Mouse (Mus musculus) c-Kit-positive CD71-negative TER-119-negative erythroid progenitor cells, embryonic 14.5 days (primary cell): ENCODE measurements at regions not wholly inside any gene's neighbourhood (a gene's known extent, or its start where the extent isn't known, plus 50 kb on each side); places are given as distances from the start of the nearest gene placed in this dataset.

Experiments
- DNase-seq: peaks from one replicate; pipeline ENCODE4 v3.0.0-alpha.2; 2013; ENCODE audit warnings: low read depth

DNA sequence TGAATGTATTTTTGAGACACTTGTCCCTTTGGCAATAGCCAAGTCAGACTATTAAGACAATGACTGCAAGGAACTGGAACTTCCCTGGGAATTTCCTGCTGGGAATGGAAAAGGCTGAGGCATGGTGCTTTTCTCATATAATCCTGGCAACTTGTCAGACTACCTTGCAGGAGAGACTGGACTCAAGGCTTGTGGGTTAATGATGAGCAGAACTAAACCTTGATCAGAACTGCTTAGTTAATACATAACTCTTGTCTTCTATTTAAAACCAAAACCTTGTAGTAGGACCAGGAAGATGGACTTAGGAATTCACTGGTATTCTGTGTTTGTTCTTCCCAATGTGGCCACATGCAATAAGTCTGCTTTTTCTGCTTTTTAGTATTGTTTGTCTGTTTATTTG lies 579.3 kb upstream of the Plxna2 start:
- DNase-seq: no peak

DNA sequence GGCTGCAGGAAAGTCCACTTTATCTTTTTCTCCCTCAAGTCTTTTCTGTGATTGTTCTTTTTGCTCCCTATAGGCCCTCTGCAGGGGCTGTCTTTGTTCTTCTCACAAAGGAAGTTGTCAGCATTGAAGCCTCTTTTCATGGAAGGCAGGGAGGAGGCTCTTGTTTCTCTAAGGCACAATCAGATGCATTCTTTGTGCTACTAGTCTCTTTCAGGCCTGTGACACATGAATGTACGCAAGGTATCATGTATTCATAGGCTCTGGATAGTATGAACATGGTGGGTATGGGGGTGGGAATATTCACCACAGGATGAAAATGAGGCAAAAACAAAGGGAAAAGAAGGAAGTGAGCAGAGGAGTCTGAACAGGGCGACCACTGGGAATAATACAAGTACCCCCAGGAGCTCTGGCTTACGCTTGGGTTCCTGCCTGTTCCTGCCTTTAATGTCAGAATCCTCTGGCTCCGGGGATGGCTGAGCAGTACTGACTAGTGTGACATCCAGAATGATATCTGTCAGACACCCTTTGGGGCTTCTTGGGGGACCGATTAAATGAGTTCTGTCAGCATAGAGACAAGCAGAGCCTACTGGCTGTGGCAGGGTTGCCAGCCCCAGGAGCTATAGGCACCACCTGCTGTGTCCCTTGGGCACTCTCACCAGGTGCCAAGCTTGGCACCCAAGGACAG lies 583.7 kb upstream of the Plxna2 start:
- DNase-seq: no peak

DNA sequence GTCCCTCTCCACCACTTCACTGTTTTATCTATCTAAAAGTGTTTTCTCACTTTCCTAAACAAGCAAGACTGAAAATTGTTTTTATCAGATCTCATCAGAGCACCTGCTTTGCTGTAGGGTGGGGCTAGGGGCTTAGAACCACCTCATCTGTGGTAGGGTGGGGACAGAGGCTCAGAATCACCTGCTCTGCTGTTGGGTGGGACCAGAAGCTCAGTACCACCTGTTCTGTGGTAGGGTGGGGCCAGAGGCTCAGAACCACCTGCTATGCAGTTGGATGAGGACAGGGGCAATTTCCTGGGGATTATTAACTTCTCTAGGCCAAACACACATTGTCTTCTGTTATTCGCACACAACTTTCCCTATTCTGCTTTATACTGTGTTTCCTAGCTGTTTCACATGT lies 585.4 kb upstream of the Plxna2 start:
- no peak for DNase-seq

DNA sequence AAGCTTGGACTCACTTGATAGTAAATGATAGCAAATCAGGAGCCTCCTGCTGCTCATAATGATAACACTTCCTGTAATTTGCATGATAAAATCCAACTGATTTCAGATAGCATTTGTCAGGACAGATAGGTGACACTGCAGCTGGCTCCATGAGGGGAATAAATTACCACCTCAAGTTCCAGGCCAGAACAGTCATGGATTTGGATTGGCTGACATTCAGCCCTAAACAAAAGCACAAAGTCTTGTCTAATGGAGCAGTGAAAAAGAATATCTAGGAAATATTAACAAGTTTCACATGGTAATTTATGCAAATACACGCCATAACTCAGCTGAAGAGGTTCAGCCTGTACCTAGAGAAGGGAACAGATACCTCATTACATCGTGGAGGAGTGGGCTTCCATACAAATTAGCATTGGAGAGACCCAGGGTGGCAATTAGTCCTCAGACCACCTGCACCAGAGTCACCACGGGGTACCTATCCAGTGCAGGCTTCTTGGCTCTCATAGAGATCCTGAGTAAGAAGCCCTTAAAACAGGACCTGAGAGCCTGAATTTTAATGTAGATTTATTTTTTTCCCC lies 587.3 kb upstream of the Plxna2 start:
- no peak for DNase-seq

DNA sequence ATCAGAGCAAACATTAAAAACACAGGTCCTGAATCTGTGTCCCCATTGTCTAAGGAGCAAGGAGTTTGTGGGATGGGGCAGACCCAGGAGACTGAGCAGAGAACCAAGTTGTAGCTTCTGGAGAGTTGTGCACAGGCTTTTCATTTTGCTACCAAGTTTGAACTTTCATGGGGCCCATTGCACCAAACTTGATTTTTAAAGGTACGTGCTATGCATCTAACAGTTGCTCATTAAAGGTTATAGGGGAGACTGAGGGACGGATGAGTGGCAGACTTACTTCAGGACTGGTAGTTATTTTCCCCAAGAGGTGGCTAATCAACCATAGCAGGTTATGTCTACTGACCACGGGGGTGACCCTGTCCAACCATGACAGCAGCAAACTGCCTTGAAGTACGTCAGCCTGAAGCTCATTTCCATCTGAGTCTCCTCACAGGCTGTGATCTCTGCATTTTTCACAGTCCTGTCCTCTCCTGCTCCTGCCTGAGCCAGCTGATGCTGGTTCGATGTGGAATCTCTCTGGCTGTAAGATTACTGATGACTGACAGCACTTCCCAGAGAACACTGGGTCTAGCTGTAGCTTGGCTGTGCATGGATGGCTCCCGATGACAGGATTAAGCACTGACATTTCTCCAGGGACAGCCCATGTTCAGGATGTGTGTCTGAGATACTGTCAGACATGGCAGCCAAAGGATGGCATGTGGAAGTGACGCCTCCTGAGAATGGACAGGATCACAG lies 590.9 kb upstream of the Plxna2 start:
- DNase-seq: no peak

DNA sequence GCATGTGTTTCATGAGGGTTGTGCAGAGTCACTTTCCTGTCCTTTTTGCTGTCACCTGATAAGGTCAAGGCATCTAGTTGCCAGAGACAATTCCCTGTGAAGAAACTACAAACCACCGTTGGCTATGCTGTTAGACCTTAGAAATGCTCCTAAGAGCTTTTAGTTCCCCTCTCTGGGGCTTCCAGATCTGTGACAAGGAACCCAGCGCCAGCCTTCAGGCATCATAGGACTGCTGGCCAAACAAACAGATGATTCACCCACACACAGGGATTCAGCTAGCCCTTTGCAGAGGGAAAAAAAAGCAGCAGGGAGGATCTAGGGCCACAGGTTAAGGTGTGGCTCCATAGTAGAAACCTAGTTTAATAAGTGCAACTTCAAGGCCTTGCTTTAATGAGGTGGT lies 591.8 kb upstream of the Plxna2 start:
- DNase-seq: no peak

DNA sequence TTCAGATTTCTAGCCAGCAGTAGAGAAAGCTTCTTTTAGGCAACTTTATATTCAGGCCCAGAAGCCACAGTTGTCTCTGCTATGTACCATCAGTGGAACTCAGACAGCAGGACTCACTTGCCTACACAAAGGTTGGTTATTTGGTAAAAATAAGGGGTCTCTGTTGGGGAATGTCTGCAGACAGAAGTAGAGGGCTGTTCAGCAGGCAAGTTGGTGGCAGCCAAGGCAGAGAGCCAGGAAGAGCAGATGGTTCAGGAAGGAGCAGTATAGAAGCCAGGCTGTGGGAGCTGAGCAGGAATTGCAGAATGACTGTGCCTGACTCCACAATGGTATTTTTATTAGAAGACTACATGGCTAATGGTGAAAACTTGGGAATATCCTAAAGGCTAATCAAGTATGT lies 598.7 kb upstream of the Plxna2 start:
- DNase-seq: no peak

DNA sequence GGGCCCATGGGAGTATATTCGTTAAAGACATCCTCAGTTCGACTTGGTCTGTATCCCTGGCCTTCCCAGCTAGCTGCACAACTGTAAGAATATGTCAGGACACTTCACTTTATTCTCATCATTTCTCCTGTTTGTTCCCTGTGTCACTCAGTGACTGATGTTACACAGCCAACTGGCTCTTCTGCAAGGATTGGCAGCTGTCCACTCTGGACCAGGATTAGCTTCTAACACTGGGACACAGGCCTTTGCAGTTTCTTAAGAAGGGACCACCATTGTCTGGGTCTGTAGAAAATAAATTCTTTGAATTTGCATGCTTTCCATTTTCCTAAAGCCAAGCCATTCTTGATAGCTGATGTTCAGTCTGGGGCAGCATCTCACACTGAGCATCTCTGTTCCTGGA lies 622.1 kb upstream of the Camk1g start:
- no peak for DNase-seq

DNA sequence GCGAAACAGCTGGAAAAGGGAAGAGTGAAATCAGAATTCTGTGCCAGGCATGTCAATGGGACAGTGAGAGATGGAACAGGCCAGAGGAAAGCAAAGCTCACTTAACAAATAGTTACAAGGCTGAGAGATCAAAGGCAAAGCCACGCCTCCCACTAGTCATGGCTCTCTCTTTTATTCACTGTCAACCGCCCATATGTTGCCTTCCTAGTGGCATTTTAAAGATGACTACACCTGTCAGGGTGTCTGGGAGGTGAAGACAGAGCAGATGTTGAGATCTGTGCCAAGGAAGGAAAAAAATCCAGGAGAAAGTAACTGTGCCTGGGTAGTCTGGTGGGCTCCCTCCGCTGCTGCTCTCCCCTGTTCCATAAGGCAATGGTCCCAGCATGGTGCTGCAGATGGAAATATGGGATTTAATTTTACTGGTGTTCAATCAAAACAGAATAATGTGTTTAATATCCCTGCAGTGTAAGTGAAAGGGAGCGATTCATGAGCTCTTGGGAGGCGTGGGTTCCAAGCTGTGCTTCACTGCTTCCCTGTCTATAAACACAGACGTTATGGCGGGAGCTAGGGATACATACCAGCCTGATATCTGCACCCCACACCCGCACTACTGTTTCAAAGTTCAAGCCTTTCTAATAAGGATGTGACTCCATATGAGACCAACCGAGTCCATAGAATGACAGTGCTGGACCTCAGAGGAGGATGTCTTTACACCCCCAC lies 620.0 kb upstream of the Camk1g start:
- DNase-seq: no peak

DNA sequence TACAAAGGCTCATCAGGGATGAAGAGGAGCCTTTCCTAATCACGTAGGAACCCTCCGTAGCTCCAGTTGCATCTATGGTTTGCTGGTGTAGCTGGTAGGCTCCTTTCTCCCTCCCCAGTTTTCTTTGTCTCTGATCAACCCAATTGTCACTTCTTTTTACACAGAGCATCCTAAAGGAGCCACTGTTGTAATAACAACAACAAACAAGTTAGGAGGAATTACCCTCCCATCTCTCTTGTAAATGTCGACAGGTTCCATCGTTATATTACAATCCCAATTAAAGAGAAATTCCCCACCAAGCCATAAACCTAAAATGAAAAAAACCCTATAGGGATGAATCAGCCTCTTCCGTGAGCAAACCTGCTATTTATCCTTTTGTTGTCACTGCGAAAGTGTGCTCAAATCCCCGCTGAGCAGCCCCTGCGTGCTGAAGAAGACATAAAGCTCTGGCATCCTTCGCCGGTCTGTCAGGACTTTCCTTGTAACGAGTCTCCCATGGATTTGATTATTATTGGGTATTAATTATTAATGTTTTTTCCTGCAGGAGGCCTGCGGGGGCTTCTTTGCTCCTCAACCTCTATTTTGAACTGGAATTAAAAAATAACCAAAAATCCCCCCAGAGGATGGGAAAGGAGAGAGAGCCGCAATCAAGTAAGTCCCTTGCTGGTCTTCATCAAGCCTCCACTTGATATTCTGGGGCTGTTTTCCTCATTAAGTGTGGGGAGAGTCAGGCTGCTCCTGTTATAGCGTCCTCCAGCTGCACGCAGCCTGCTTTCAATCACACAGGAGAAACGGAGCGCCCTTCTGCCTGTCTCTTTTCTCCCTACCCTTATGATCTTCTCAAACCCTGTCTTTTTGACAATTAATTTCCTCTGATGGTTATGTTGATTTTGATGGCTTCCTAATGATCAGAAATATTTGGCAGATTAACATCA lies 619.1 kb upstream of the Camk1g start:
- DNase-seq: no peak

DNA sequence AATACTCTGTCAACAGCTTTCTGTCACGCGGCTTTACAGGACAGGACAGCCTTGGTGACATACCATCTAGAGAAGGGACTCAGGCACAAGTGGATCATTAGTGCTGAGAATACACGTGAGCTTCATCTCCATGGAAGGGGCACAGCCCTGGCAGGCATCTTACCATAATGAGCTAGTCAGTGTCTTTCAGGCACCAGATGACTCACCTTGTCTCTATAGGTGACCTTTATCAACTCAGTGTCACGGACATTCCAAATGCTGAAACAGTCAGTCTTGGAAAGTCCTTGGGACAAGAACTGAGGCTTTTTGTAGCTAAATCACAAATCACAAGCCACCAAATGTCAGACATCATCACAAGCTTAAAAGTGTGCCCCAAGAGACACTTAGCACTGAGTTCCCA lies 610.5 kb upstream of the Camk1g start:
- no peak for DNase-seq

DNA sequence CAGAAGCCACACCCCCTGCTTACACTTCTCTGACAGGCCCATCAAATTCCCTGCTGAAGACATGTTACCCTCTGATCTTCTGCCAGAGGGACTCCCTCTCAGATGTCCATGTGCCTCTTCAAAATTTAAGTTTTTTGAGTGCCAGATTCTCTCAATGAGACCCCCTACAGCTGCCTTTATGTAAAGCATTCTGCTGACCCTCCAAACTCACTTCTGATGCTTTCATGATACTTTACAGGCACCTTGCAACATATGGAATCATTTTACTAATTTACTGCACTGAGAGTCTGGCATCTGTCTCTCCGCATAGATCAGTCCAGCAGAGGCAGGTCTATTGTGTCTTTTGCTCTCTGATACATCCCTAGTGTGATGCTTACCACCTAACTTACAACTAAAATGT lies 601.4 kb upstream of the Camk1g start:
- no peak for DNase-seq

DNA sequence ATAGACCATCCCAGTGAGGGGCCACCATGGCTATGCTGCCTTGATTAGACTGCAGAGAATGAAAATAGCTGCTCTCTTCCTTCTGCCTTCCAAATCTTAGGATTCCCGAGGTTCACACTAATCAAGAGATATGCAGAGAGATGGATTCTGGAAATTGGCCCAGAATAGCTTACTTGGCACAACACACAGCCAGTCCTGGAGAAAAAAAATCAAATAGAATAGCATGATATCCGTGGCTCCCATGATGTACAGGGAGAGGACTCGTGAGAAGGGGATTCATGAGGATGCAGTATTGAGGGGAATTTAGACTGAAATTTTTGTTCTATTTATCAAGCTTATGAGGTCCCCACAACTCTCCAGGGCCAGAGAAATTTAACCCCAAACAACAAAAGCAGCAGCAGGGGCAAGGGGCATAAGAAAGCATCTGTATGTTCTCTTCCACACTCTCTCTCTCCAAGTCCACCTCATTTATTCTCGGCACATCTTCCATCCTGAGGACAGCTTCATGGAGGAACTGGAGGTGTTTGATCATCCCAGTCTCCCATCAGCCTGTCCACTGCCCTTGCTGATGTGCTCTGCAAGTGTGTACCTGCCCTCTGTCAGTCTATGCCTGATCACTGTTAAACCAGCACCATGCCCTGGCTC lies 599.3 kb upstream of the Camk1g start:
- no peak for DNase-seq

DNA sequence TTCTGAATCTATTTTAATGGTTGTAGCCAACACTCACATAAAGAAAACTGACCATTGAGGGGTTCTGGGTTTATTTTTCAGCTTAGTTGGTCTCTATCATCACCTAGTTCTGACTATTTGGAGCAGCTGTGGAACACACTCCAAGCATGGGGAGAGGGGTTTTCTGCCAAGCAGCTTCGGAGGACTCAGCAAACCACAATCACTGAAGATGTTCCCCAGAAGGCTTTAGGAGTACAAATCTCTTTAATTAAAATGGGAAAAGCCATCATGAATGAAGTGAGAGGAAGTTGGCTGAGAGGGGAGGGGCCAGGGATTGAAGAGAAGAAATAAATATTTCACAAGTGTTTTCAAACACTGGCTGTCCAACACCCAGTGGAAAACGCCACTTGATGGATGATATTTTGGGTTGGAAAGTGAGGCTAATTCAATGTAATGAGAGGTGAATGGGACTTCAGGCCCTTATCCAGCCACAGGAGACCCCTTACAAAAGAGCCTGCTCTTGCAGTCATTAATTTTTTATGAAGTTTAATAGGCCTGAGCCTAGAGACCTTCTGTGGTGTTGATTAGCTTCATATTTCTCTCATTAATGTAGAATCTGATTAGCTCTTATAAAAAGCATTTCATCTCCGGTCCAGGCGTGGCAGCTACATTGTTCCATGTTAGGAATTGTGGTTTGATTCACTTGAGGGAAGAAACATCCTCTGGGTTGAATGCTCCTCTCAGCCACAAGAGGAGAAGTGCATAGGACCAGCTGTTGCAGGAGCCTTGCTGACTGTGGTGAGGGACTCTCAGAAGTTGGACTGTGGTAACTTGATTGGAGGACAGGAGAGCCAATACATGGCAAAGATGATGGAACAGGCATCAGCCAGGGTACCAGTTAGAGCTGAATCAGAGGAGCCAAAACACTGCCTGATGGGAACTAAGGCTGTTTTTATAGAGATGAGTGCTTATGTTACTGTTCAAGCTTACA lies 598.1 kb upstream of the Camk1g start:
- no peak for DNase-seq

DNA sequence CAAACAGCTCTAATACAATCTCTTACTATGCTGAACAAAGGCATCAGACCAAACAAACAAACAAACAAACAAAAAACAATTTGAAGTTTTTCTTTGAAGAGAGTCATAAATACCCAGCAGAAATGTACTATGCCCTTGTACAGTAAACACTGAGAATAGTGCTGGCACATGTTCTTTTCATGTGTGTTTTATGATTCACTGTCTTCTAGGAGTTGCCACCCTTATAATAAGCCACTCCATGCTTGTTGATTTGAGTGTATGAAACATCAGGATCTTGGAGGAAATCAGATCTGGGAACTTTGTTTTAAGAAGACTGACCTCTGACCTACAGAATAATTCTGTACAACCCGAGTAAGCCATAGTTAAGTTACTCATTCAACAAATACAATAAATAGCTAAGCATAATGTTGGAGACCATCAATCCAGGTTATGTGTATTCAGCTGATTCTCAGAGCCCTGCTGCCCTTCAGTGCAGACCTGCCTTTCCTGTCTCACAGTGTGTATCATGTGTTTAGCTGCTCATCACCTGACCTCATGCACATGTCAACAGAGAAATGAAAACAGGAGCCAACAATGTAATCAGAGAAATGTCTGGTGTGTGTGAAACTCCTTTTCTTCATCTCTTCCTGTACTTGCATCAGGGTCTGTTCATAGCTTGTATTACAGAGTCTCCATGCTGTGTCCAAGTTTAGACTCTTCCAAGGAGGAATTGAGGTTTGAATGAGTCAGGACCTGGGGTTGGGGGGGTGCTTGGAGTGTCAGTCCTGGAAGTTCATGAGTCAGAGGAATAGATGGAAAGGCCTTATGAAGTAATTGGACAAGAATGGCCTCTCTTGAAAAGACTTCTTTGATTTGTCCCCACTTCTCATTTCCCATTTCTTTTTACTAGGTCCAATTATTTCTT lies 596.8 kb upstream of the Camk1g start:
- no peak for DNase-seq

DNA sequence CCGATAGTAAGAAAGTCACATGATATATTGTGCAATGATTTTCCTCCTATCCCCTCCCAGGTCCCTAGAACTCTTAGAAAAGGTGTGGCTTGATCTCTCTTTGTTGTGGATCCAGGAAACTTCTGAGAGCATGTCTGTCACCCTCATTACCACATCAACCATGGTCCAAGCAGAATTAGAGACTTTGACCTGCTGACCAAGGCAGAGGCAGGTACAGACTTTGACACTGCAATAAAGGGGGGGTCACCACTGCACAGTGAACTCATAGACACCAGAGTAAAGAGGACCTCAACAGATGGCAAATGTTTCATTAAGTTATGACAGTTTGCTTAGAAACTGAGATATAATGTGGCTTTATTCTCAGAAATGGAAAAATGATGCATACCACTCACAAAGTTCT lies 595.2 kb upstream of the Camk1g start:
- no peak for DNase-seq

DNA sequence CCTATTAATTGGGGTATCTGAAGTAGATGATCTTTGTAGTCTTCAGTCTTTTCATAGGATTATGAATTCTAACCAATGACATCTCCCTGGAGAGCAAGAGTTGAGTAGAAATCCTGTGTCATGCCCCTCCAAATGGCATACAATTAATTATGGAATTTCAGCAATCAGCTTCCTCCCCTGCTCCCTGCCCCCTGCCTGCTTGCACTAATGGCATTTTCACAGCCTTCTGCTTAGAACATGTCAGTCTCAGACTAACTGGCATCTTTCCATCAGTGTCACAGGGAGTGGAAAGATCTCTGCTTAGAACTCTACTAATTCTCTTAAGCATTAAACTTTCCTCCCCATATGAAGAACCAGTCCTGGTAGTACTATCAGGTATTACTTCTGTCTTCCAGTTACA lies 581.8 kb upstream of the Camk1g start:
- no peak for DNase-seq

DNA sequence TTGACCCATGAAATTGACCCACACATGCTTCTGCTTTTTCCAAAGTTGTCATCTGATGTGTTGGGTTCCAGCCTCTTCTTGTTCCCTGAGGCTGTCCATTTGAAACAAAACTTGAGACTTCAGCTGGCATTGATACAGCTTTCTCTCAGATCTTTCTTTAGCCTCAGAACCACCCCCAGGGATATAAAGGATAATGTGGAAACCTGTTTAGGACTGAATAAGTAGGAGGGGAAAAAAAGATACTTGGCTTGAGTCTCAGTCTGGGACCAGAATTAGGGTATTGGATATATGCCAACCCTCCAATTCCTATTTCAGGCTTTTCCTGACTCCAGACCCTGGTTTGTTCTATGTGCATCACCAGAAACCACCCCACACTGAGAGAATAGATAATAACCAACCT lies 579.7 kb upstream of the Camk1g start:
- no peak for DNase-seq

DNA sequence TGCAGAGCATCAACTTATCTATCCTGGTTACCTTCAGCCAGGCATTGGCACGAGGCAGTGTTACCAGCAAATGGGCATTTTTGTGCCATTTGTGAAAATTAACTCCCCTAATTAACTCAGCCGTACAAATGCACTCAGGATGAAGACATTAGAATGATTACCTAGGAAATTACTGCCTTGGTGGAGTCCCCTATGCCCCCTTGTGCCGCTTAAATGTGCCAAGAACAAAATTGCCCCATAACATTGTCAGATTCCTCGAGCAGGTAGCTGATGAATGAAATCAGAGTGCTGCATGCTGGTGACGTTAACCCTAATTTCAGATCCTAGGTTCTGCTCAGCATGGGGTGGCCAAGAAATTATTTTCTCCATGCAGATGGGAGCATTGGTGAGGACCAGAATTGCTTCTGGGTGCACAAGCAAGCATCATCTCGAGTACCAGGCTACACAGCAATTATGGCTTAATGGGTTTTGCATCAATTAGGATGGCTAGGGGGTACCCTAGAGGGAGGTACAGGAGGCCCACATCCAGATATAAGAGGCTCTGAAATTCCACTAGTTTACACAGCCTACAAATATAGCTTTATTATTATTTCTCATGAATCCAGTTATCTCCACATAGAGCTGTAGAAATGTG lies 577.0 kb upstream of the Camk1g start:
- no peak for DNase-seq
